8 mouse cellular contexts compared by ENCODE assay signal in genomic region chr11:96133239-96133865, GRCm38 (mm10). TPM values are rescaled to one million over a fixed set of nuclear protein-coding genes. Genes with fewer than 3 reads are reported as not detected.
A peak's percentile ranks its signal among the peaks of the same experiment; 100 is the strongest.
DNase-seq lines count a peak whose midpoint lies in the region; ATAC-seq and TF ChIP-seq lines count a peak whose summit lies in the region.

TSS of gene Ttll6 (plus strand) at chr11:96133786.

- H3K36me3 ChIP-seq in CH12.LX (replicated peaks in 1 of 2; ENCODE audit: control insufficient read depth in 1 of 2, insufficient read depth in 1 of 2, low read length in 1 of 2): no peaks in the 10 kb centered on the region
- H3K36me3 ChIP-seq in lung, embryonic 15.5 days: no peaks in the 10 kb centered on the region

- no peak for TF ChIP-seq POLR2A in CH12.LX (IDR thresholded peaks at IDR 0.05; ENCODE audit: low read depth, low read length)

- in situ Hi-C loops in CH12.LX (cut with MboI; ENCODE audit: low pct_ligation_motif_present, low pct_unique_long_range_greater_than_20kb, low sequenced_read_pairs): loop anchor here (5.0 kb wide), 1 partner anchor 41 kb away; no protein-coding TSS in a partner anchor

- H3K4me3 ChIP-seq in CH12.LX (replicated peaks in 1 of 3; ENCODE audit: low read depth in 2 of 3, low read length in 2 of 3, poor library complexity in 1 of 3): no peak within 1 kb of the TSS
- H3K4me3 ChIP-seq in lung, embryonic 15.5 days: no peak within 1 kb of the TSS

- H3K9ac ChIP-seq in CH12.LX (ENCODE audit: insufficient read depth, low read depth): no peak within 1 kb of the TSS
- H3K9ac ChIP-seq in lung, embryonic 15.5 days: no peak within 1 kb of the TSS

- TF ChIP-seq RAD21 in CH12.LX (IDR thresholded peaks at IDR 0.05; ENCODE audit: low read depth, low read length): peak; percentile 64

- no peak for ATAC-seq in lung, embryonic 15.5 days (ENCODE audit: borderline replicate concordance, extremely low read depth, low FRiP score, low TSS enrichment)

- TF ChIP-seq EP300 in CH12.LX (IDR thresholded peaks at IDR 0.05; ENCODE audit: low read length): no peak

- WGBS in lung, embryonic 15.5 days: 21% methylated on average over 16 of the region's 16 CpGs

- dilution Hi-C loops in CH12.LX (cut with MboI; ENCODE audit: extremely low pct_ligation_motif_present, extremely low pct_unique_long_range_greater_than_20kb, low sequenced_read_pairs): no loop called here

- peaks cover 86% of the 10 kb centered on the region for H3K27me3 ChIP-seq in CH12.LX (replicated peaks)
- peaks cover 22% of the 10 kb centered on the region for H3K27me3 ChIP-seq in lung, embryonic 15.5 days

- H3K4me2 ChIP-seq in CH12.LX (ENCODE audit: insufficient read depth, low read depth, poor library complexity, severe bottlenecking): peak within 1 kb of the TSS; percentile 58
- peak within 1 kb of the TSS; percentile 34 for H3K4me2 ChIP-seq in lung, embryonic 15.5 days

- TF ChIP-seq CTCF in CH12.LX (conservative IDR thresholded peaks at IDR 0.05 in 1 of 2, IDR thresholded peaks at IDR 0.05 in 1 of 2; ENCODE audit: low read depth in 2 of 2, low read length in 2 of 2): peak; percentile 82 to 92

- no peaks in the 10 kb centered on the region for H3K79me2 ChIP-seq in CH12.LX (replicated peaks; ENCODE audit: control insufficient read depth, extremely low read depth, insufficient read depth, poor library complexity, severe bottlenecking)

- intact Hi-C loops in heart, postnatal 36 days (cut with DNase I): no loop called here

- H3K4me1 ChIP-seq in CH12.LX (ENCODE audit: control insufficient read depth in 1 of 2, insufficient read depth in 2 of 2): peaks cover 0 to 12% of the 10 kb centered on the region in 2 experiments; a peak in 2 of 4 replicates
- H3K4me1 ChIP-seq in lung, embryonic 15.5 days: no peaks in the 10 kb centered on the region

- peak; percentile 72 for DNase-seq in CH12.LX (ENCODE audit: extremely low read depth)
- peak; percentile 66 to 81 for DNase-seq in adrenal gland, adult (ENCODE audit: inconsistent age in 2 of 2, low spot score in 1 of 2)
- DNase-seq in embryo, embryonic 11.5 days (ENCODE audit: low read depth, low spot score): peak; percentile 54
- peak; percentile 38 to 43 for DNase-seq in heart, postnatal 36 days
- DNase-seq in layer of hippocampus, adult 18-20 months (ENCODE audit: low spot score in 2 of 2): peak; percentile 21 to 39
- DNase-seq in ovary, postnatal 36 days (ENCODE audit: low spot score): peak; percentile 68
- peak; percentile 36 to 67 for DNase-seq in urinary bladder, postnatal 4 days (ENCODE audit: low spot score in 2 of 2)

- no peaks in the 10 kb centered on the region for H3K9me3 ChIP-seq in CH12.LX (replicated peaks; ENCODE audit: low read length)
- no peaks in the 10 kb centered on the region for H3K9me3 ChIP-seq in lung, embryonic 15.5 days

- no peak within 1 kb of the TSS for H3K27ac ChIP-seq in CH12.LX (ENCODE audit: insufficient read depth, low read depth)
- no peak within 1 kb of the TSS for H3K27ac ChIP-seq in lung, embryonic 15.5 days

TF ChIP-seq in CH12.LX, 34 proteins besides CTCF, POLR2A, EP300 and RAD21:
- TF ChIP-seq BHLHE40 (IDR thresholded peaks at IDR 0.05; ENCODE audit: low read depth, low read length) (no peak), ZNF384 (IDR thresholded peaks at IDR 0.05; ENCODE audit: low read depth, low read length) (peak; percentile 69), SMC3 (IDR thresholded peaks at IDR 0.05; ENCODE audit: low read depth, low read length) (peak; percentile 46)

RNA-seq across cellular contexts. Expression of gene Ttll6, which starts in this region (rescaled TPM):
- total RNA-seq in CH12.LX (2012; rRNA removed) (not detected in 2 replicates), CH12.LX (2014; rRNA removed) (not detected in 2 replicates)
- 0.09 TPM in 1 of 2 replicates, not detected in the other for polyA plus RNA-seq in CH12.LX (2012; ENCODE audit: insufficient read length, low read depth)
- total RNA-seq in heart, postnatal 36 days (2021): not detected
- total RNA-seq in layer of hippocampus, adult 18-20 months (2021): under 1 TPM; 0.30 to 0.40 TPM
- 0.68 and 0.93 TPM in 2 replicates for polyA plus RNA-seq in lung, embryonic 15.5 days (2015; fragmentation: Nextera tagmentation; extraction: Ambion mirVana)

Comparison
In these comparisons a context has a peak if more than half of its experiments do, and no peak if none do; other contexts are left out.
1. Peak in DNase-seq and H3K4me2 ChIP-seq in CH12.LX; RNA of the gene not detected or under 1 TPM.
2. Peak in DNase-seq in heart, postnatal 36 days; RNA of the gene not detected or under 1 TPM.
3. Peak in DNase-seq in layer of hippocampus, adult 18-20 months; RNA of the gene not detected or under 1 TPM.